Mouse (Mus musculus): ENCODE results near the gene Gja10.

Gene Gja10

DNA sequence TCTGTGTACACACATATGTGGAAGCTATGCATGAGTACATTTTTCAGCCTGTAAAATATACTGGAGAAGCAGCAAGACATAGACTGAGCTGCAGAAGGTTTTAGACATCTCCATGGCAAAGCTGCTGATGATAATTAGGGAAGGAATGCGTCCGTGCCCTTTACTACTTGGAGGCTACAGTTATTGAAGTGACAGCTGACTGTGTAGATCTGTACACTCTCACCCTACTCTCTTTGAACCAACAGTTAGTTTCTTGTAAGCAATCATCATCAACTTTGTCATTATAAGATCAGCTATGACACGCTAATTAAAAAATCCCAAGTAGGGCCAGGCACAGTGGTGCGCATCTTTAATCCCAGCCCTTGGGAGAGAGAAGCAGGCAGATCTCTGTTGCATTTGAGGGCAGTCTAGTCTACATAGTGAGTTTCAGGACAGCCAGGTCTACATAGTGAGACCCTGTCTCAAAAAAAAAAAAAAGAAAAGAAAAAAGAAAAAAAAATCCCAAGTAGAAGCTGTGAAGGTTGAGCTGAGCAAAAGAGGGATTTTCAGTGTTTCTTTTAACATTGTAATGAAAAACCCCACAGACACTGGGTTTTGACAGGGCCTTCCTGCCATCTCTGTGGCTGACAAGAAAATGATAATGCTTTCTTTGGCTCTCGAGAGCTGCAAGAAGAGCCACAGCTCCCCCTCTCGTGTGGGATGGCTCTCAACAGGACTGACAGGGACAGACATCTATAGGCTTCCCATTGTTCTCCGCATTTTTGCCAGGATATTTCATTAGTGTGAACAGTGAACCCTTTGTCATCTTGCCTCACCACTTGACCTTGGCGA, 41.6 kb downstream of the Gja10 start:
- DNase-seq: peak; percentile 63

DNA sequence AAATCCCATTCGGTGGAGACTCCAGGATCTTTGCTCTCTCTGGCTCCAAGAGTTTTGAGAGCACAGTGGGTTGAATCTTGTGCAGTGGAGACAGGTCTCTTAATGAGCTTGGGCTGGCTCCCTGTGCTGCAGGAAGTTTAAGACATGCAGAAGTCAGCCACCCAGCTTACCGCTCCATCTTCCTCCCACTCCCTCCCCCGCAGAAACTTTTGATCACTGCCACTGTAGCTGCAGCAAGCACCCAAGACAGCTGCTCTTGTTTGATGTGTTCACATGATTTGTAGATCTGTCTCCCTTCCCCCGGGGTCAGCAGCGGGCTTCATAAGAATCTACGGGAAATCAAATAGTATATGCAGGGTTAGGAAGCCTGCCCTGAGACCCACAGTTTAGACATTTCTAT, 42.3 kb downstream of the Gja10 start:
- DNase-seq: peak; percentile 58

DNA sequence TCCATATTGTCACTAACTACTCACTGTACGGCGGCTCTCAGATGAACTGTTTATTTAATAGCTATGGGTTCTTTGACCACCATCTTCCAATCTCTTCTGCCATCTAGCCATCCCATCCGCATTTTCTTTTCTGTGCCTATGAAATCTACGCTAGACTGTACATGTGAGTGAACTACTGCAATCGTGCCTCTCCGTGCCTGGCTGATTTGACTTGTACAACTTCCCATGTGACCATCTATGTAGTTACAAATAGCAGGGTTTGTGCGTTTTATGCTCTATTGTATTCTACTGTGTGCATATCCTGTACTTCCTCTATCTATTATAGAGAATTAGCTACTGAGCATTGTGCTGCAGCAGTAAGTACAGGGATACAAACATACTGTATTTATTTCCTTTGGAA, 47.1 kb downstream of the Gja10 start:
- no peak for DNase-seq

DNA sequence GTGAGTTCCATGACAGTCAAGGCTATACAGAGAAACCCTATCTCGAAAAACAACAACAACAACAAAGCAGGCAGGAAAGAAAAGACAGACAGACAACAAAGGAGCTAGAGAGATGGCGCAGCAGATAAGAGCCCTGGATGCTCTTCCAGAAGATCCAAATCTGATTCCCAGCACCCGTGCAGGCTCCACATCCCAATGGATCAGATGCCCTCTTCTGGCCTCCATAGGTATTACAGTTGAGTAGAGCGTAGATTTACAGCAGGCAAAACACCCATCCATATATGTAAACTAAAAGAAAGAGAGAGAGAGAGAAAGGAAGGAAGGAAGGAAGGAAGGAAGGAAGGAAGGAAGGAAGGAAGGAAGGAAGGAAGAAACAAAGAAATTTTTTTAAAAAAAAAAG, 51.2 kb downstream of the Gja10 start:
- DNase-seq: peak; percentile 73

DNA sequence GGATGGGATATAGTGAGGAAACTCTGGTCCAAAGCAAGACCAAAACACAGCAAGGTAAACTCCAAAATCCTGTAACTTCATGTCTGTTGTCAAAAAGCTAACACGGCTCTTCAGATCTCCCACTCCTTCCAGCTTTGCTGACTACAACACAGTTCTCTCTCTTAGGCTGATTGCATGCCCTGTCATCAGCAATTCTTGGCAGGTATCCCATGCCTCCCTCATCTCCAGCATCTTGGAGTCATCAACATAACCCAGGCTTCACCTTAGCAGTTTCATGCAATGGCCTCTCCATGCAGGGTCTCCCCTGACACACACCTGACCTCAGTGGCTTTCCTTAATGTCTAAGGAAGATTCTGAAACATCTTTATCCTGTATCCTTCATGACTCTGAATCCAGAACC, 53.4 kb downstream of the Gja10 start:
- no peak for DNase-seq
